Mouse (Mus musculus): ENCODE data around the gene Psme3.

Psme3 gene

GRCm38 (mm10) chr11:101315665-101316500, at the start of gene Psme3:
Gene Psme3 (plus strand): TSS chr11:101316213.
- DNase-seq (ENCODE audit: low spot score): peak; percentile 92

DNA sequence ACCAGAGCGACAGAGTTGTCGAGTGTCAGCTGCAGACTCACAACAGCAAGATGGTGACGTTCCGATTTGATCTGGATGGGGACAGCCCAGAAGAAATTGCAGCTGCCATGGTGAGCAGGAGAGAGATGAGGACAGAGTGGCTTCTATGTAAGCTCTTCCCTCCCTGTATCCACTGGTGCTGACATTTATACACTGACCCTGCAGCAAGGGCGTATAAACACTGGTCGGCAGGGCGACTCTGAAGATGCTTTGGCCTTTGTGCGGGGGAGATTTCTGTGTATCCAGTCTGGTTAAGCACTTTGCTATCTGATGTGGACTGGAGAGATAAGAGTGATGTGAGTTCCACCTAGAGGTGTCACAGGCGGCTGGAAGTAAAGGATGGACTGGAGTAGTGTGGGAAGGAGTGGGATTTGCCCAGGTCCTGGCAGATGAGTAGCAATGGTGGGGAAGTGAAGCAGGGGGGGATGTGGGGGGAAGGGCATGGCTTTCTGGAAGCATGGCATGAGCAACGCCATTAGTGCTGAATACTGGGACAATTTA, 46.4 kb upstream of the Psme3 start:
- peak; percentile 44 for DNase-seq (ENCODE audit: low spot score)

GRCm38 (mm10) chr11:101272446-101272845, 43.6 kb upstream of the Psme3 start:
- no peak for DNase-seq (ENCODE audit: low spot score)

GRCm38 (mm10) chr11:101275309-101275708, 40.7 kb upstream of the Psme3 start:
- no peak for DNase-seq (ENCODE audit: low spot score)

- no peak for DNase-seq (ENCODE audit: low spot score)
Observed at GRCm38 (mm10) chr11:101276319-101277070, 39.5 kb upstream of the Psme3 start.

DNA sequence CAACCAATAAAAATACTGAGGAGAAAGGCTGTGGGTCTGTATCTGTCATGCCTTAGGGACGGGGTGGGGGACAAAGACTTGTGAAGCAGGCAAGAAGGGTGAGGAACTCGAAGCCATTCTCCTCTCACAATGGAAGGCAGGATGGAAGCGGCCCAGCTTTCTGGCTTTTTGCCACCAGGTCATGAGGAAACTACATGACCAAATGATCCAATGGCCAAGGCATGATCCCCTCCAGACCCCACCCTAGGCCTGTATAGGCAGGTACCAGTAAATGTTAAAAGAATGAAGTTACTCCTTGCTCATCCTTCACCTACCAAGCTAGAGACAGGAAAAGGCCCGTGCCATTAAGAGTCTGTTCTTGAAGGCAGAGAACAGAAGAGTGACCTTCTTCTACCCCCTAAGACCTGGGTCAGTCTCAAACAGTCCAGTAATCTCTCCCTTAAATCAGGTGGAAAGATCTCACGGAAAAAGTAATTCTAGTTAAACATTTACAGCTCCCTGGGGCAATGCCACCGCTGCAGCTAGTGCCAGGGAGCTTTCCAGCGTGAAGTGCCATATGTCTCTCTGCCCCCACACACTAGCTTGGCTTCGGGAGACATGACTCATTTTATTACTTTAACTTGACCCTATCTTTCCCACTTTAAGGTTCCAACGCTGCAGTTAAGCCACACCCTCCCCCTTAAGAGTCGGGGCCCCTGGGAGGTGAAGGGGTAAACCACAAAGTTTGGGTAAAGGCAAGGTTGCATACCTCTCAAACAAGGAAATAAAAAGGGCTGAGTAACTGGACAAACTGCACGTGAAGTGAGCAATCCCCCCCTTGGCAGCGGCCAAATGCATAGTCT, 38.4 kb upstream of the Psme3 start:
- peak; percentile 59 for DNase-seq (ENCODE audit: low spot score)

- DNase-seq (ENCODE audit: low spot score): peak; percentile 84
Observed at GRCm38 (mm10) chr11:101278223-101279192, 37.5 kb upstream of the Psme3 start, which contains the start of the genes Cntd1 and Coa3. Gene Cntd1 (plus strand): TSS chr11:101279012. Gene Coa3 (minus strand): TSS chr11:101279114.

- no peak for DNase-seq (ENCODE audit: low spot score)
Observed at GRCm38 (mm10) chr11:101279193-101279569, 36.8 kb upstream of the Psme3 start.

- no peak for DNase-seq (ENCODE audit: low spot score)
Observed at GRCm38 (mm10) chr11:101280837-101281236, 35.2 kb upstream of the Psme3 start.

DNA sequence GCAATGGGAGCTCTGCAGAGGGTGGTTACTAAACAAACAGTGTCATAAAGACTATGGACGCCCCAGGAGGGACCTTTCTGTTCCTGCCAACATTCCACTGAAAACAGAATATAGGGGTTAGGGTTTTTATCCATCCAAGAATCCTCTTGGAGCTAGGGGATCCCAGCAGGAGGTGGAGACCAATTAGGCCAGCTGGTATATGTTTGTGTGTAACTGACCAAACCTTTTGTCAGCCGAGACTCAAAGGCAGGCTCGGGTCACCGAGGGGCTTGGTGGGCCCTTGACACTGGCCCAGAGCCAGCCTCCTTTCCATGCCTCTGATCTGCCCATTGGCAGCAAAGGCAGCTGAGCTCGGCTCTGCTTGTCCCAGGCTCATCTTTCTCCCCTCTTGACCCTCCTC, 33.1 kb upstream of the Psme3 start:
- no peak for DNase-seq (ENCODE audit: low spot score)

- no peak for DNase-seq (ENCODE audit: low spot score)
Observed at GRCm38 (mm10) chr11:101283805-101284204, 32.2 kb upstream of the Psme3 start.

DNA sequence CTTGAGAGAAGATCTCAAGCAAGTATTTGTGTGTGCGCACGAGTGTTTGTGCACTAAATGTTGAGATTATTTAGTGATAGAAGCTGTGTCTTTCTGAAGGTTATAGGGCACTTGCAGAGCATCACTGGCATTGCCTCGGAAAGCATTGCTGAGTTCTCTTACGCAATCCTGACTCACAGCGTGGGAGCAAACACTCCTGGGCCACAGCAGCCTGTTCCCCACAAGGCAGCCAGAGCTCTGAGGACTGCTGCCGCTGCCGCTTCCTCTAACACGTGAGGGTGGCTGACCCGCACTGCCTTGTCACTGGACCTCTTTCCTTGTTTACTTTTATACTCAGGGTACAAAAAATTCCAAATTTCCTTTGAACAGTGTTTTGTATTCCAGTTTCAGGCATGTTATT, 28.7 kb upstream of the Psme3 start:
- DNase-seq (ENCODE audit: low spot score): peak; percentile 20

- no peak for DNase-seq (ENCODE audit: low spot score)
Observed at GRCm38 (mm10) chr11:101291231-101291630, 24.8 kb upstream of the Psme3 start.

GRCm38 (mm10) chr11:101295191-101295590, 20.8 kb upstream of the Psme3 start:
- no peak for DNase-seq (ENCODE audit: low spot score)

DNA sequence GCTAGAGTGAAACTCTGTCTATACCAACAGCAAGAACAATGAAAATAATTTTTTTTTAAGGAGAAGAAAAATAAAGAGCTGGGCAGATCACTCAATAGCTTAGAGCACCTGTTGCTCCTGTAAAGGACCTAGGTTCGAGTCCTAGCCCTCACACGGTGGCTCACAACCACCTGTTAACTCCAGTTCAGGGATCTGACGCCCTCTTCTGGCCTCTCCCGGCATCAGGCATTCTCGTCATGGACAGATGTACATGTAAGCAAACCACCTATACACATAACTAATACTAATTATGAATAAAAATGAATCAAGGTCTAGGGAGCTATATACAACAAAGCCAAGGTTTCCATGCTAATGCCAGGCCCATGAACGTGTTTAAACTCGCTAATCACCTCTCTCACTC, 15.1 kb upstream of the Psme3 start:
- DNase-seq (ENCODE audit: low spot score): no peak

- no peak for DNase-seq (ENCODE audit: low spot score)
Observed at GRCm38 (mm10) chr11:101301299-101302003, 14.6 kb upstream of the Psme3 start.

- peak; percentile 95 for DNase-seq (ENCODE audit: low spot score)
Observed at GRCm38 (mm10) chr11:101302004-101302798, 13.8 kb upstream of the Psme3 start, which contains the start of gene Becn1. Gene Becn1 (minus strand): TSS chr11:101302286.

GRCm38 (mm10) chr11:101307744-101308143, 8.3 kb upstream of the Psme3 start:
- DNase-seq (ENCODE audit: low spot score): no peak

- DNase-seq (ENCODE audit: low spot score): no peak
Observed at GRCm38 (mm10) chr11:101311083-101311482, 4.9 kb upstream of the Psme3 start.
